Mouse (Mus musculus): ENCODE data around the gene Pfkp. TPM values are rescaled to one million over a fixed set of nuclear protein-coding genes. Genes with fewer than 3 reads are reported as not detected.

The Pfkp gene
- polyA plus RNA-seq, 1 experiment from 2014 or later: 141 TPM

- no peak for ATAC-seq
- 91% methylated on average over 4 of the region's 4 CpGs for WGBS
- no peaks in the 10 kb centered on the region for H3K4me1 ChIP-seq (replicated peaks)
- no peak overlapping the region for H3K4me2 ChIP-seq (replicated peaks)
- no peaks in the 10 kb centered on the region for H3K9me3 ChIP-seq
- H3K27me3 ChIP-seq: no peaks in the 10 kb centered on the region
- H3K36me3 ChIP-seq: no peaks in the 10 kb centered on the region
- no peak overlapping the region for H3K27ac ChIP-seq
- H3K9ac ChIP-seq (replicated peaks): no peak overlapping the region
- H3K4me3 ChIP-seq (replicated peaks): no peak overlapping the region
Observed at GRCm38 (mm10) chr13:6595403-6595802, 53.2 kb downstream of the Pfkp start.

GRCm38 (mm10) chr13:6590846-6591245 is 57.7 kb downstream of the Pfkp start:
- Histone ChIP-seq H3K9me3 (no peaks in the 10 kb centered on the region), H3K27ac (no peak overlapping the region), H3K9ac (replicated peaks) (no peak overlapping the region), H3K4me3 (replicated peaks) (no peak overlapping the region), H3K36me3 (no peaks in the 10 kb centered on the region), H3K4me2 (replicated peaks) (no peak overlapping the region), H3K4me1 (replicated peaks) (no peaks in the 10 kb centered on the region), H3K27me3 (no peaks in the 10 kb centered on the region)
- ATAC-seq: no peak
- 62% methylated on average over 3 of the region's 3 CpGs for WGBS

GRCm38 (mm10) chr13:6586009-6586408 is 62.6 kb downstream of the Pfkp start:
- Histone ChIP-seq H3K4me2 (replicated peaks) (no peak overlapping the region), H3K4me3 (replicated peaks) (no peak overlapping the region), H3K27ac (no peak overlapping the region), H3K27me3 (no peaks in the 10 kb centered on the region), H3K36me3 (peaks cover 11% of the 10 kb centered on the region), H3K9ac (replicated peaks) (no peak overlapping the region), H3K9me3 (no peaks in the 10 kb centered on the region), H3K4me1 (replicated peaks) (no peaks in the 10 kb centered on the region)
- WGBS: 83% methylated on average over 9 of the region's 9 CpGs
- no peak for ATAC-seq

- H3K4me3 ChIP-seq (replicated peaks): no peak overlapping the region
- H3K4me1 ChIP-seq (replicated peaks): no peaks in the 10 kb centered on the region
- ATAC-seq: no peak
- H3K27me3 ChIP-seq: no peaks in the 10 kb centered on the region
- H3K27ac ChIP-seq: no peak overlapping the region
- WGBS: 86% methylated on average over 4 of the region's 4 CpGs
- peaks cover 31% of the 10 kb centered on the region for H3K36me3 ChIP-seq
- H3K4me2 ChIP-seq (replicated peaks): no peak overlapping the region
- H3K9ac ChIP-seq (replicated peaks): no peak overlapping the region
- no peaks in the 10 kb centered on the region for H3K9me3 ChIP-seq
Observed at GRCm38 (mm10) chr13:6583499-6584125, 65.0 kb downstream of the Pfkp start.

GRCm38 (mm10) chr13:6575920-6576509 is 72.6 kb downstream of the Pfkp start:
- no peak overlapping the region for H3K4me3 ChIP-seq (replicated peaks)
- WGBS: 97% methylated on average over 6 of the region's 6 CpGs
- H3K36me3 ChIP-seq: peaks cover 92% of the 10 kb centered on the region
- H3K4me1 ChIP-seq (replicated peaks): no peaks in the 10 kb centered on the region
- H3K9me3 ChIP-seq: no peaks in the 10 kb centered on the region
- no peak overlapping the region for H3K4me2 ChIP-seq (replicated peaks)
- H3K27me3 ChIP-seq: no peaks in the 10 kb centered on the region
- ATAC-seq: 0 out of 2 replicates have a peak, but pooled peaks have one; percentile 24
- H3K9ac ChIP-seq (replicated peaks): no peak overlapping the region
- no peak overlapping the region for H3K27ac ChIP-seq

- Histone ChIP-seq H3K9ac (replicated peaks) (no peak overlapping the region), H3K36me3 (peaks cover 96% of the 10 kb centered on the region), H3K4me3 (replicated peaks) (no peak overlapping the region), H3K9me3 (no peaks in the 10 kb centered on the region), H3K27ac (no peak overlapping the region), H3K4me2 (replicated peaks) (no peak overlapping the region), H3K27me3 (no peaks in the 10 kb centered on the region), H3K4me1 (replicated peaks) (no peaks in the 10 kb centered on the region)
- 93% methylated on average over 5 of the region's 5 CpGs for WGBS
- no peak for ATAC-seq
Observed at GRCm38 (mm10) chr13:6565571-6565970, 83.0 kb downstream of the Pfkp start.

- 95% methylated on average over 2 of the region's 2 CpGs for WGBS
Observed at GRCm38 (mm10) chr13:6562409-6562808, 86.2 kb downstream of the Pfkp start.

GRCm38 (mm10) chr13:6557771-6558170 is 90.8 kb downstream of the Pfkp start:
- 87% methylated on average over 7 of the region's 7 CpGs for WGBS
- peaks cover 86% of the 10 kb centered on the region for H3K36me3 ChIP-seq
- H3K4me3 ChIP-seq (replicated peaks): no peak overlapping the region
- no peak overlapping the region for H3K9ac ChIP-seq (replicated peaks)
- ATAC-seq: peak; percentile 84
- H3K4me2 ChIP-seq (replicated peaks): no peak overlapping the region
- H3K4me1 ChIP-seq (replicated peaks): no peaks in the 10 kb centered on the region
- H3K27ac ChIP-seq: no peak overlapping the region
- no peaks in the 10 kb centered on the region for H3K9me3 ChIP-seq
- no peaks in the 10 kb centered on the region for H3K27me3 ChIP-seq

More at GRCm38 (mm10) chr13:6562409-6562808, 86.2 kb downstream of the Pfkp start:
- Histone ChIP-seq H3K27me3 (no peaks in the 10 kb centered on the region), H3K9me3 (no peaks in the 10 kb centered on the region), H3K4me2 (replicated peaks) (no peak overlapping the region), H3K4me3 (replicated peaks) (no peak overlapping the region), H3K27ac (no peak overlapping the region), H3K9ac (replicated peaks) (no peak overlapping the region), H3K36me3 (peaks cover 93% of the 10 kb centered on the region), H3K4me1 (replicated peaks) (no peaks in the 10 kb centered on the region)
- no peak for ATAC-seq

GRCm38 (mm10) chr13:6555656-6556055 is 92.9 kb downstream of the Pfkp start:
- Histone ChIP-seq H3K4me3 (replicated peaks) (no peak overlapping the region), H3K9me3 (no peaks in the 10 kb centered on the region), H3K9ac (replicated peaks) (no peak overlapping the region), H3K4me2 (replicated peaks) (no peak overlapping the region), H3K27ac (no peak overlapping the region), H3K36me3 (peaks cover 81% of the 10 kb centered on the region), H3K4me1 (replicated peaks) (no peaks in the 10 kb centered on the region), H3K27me3 (no peaks in the 10 kb centered on the region)
- 96% methylated on average over 11 of the region's 11 CpGs for WGBS
- ATAC-seq: no peak

- Histone ChIP-seq H3K27me3 (no peaks in the 10 kb centered on the region), H3K36me3 (peaks cover 70% of the 10 kb centered on the region), H3K4me2 (replicated peaks) (no peak overlapping the region), H3K9ac (replicated peaks) (no peak overlapping the region), H3K4me3 (replicated peaks) (no peak overlapping the region), H3K27ac (no peak overlapping the region), H3K9me3 (no peaks in the 10 kb centered on the region), H3K4me1 (replicated peaks) (peaks cover 8% of the 10 kb centered on the region)
- ATAC-seq: no peak
- WGBS: 86% methylated on average over 2 of the region's 2 CpGs
Observed at GRCm38 (mm10) chr13:6553708-6554107, 94.9 kb downstream of the Pfkp start.

- 50% methylated on average over 6 of the region's 6 CpGs for WGBS
Observed at GRCm38 (mm10) chr13:6535287-6535932, 113.2 kb downstream of the Pfkp start.

GRCm38 (mm10) chr13:6532683-6533082 is 115.9 kb downstream of the Pfkp start:
- H3K4me3 ChIP-seq (replicated peaks): no peak overlapping the region
- no peaks in the 10 kb centered on the region for H3K36me3 ChIP-seq
- no peaks in the 10 kb centered on the region for H3K4me1 ChIP-seq (replicated peaks)
- H3K27me3 ChIP-seq: no peaks in the 10 kb centered on the region
- H3K9me3 ChIP-seq: no peaks in the 10 kb centered on the region
- H3K27ac ChIP-seq: no peak overlapping the region
- no peak for ATAC-seq
- H3K4me2 ChIP-seq (replicated peaks): no peak overlapping the region
- no peak overlapping the region for H3K9ac ChIP-seq (replicated peaks)
- 94% methylated on average over 1 of the region's 1 CpGs for WGBS

More at GRCm38 (mm10) chr13:6535287-6535932, 113.2 kb downstream of the Pfkp start:
- ATAC-seq: peak; percentile 77
- Histone ChIP-seq H3K27me3 (no peaks in the 10 kb centered on the region), H3K4me1 (replicated peaks) (no peaks in the 10 kb centered on the region), H3K4me2 (replicated peaks) (0 out of 2 replicates have a peak overlapping the region, but pooled peaks have one; percentile 7), H3K36me3 (no peaks in the 10 kb centered on the region), H3K27ac (no peak overlapping the region), H3K9me3 (no peaks in the 10 kb centered on the region), H3K4me3 (replicated peaks) (no peak overlapping the region), H3K9ac (replicated peaks) (no peak overlapping the region)
